Mouse (Mus musculus): Measurements from ENCODE around the gene Orc6. TPM values are rescaled to one million over a fixed set of nuclear protein-coding genes. Genes with fewer than 3 reads are reported as not detected.

Orc6 gene
- total RNA-seq (2021): 20.9 and 23.6 TPM in 2 replicates
- long read RNA-seq, transcript Orc6-201 (7 exons, 1,287 nt): major isoform, 14 of 20 reads
- long read RNA-seq, partial matches to known transcripts: 0 of 20 reads
- long read RNA-seq, other reads (novel, unspliced or antisense): 3 of 20 reads

DNA sequence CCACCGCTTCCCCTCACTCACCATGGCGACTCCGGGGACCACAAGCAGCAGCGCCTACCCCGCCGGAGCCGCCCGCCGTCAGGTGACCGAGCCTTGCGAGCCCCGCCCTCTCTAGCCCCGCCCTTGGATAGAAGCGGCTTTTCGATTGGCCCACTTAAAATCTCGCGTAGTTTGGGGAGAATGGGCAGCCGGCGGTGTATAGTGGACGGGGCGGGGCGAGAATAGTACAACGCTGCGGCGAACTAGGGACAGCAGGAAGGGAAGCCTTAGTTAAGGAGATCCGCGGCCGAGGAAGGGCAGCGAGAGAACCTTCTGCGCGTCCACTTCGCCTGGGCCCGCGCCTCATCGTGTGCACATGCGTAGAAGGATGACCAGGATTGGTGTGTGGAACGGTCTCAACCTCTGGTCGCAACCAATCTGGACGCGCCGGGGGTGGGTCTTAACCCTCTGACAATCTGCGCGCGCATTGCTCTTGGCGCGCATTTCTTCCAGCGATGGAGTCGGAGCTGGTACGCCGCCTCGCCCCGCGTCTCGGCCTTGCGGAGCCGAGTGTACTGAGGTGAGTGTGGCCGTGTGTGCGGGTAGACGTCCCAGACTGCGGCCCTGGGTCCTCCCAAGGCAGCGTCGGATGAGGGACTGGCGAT is at the start of gene Orc6, which contains the start of gene Vps35:
Gene Orc6 (plus strand): TSS at position 199 of the 644 bp plus-strand sequence.
Gene Vps35 (minus strand): TSS at position 369 of the 644 bp plus-strand sequence.
- DNase-seq: peak; percentile 96

DNA sequence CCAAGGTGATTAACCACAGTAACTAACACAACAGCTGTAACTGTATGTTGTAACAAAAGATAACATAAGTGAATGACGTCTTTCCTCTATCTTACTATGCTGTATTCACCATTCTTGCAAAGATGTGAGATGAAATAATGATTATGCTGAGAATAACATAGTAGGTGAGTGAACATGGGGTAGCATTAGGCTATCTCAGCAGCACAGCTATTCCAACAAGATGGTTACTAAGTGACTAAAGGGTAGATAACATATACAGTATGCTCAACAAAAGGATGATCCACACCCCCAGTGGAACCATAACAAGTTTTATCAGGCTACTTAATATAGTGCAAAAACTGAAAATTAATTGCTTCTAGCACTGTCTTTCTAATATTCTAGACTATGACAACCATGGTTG is 12.6 kb upstream of the Orc6 start:
- DNase-seq: no peak

DNA sequence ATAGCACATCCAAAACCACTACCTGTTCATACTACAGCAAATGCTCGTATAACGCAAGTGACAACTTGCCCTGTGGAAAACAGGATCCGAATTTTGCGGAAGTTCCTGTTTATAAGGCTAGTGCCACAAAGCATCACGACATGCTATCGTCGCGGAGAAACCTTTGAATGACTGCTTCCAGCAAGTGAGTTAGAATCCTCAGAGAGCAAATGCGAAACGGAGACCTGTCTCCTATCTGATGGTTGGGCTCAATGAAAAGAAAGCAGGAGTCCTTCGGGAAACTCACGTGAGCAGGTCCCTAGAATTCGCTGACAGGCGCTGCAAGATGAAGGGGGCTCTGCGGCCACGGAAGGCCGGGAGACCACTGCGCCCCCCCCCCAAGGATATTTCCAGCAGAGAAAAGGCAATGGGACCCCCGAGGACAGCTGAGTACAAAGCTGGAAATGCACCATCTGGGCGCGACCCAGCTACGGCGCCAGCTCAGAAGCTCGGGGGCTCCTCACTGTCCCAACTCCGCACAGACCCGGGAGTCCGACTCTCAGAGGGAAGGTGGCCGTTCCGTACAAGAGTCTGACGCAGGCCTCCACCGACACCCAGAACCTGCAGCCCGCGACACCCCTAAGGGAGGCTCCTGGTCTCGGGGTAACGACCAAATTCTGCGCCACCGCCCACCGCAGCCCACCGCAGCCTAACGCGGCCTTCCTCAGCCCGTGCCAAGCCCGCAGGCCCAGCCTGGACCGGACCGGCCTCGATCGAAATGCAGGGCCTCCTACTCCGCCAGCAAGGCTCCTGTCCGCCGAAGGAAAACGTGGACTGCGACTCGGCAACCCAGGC is 615 bp upstream of the Orc6 start:
- DNase-seq: no peak

DNA sequence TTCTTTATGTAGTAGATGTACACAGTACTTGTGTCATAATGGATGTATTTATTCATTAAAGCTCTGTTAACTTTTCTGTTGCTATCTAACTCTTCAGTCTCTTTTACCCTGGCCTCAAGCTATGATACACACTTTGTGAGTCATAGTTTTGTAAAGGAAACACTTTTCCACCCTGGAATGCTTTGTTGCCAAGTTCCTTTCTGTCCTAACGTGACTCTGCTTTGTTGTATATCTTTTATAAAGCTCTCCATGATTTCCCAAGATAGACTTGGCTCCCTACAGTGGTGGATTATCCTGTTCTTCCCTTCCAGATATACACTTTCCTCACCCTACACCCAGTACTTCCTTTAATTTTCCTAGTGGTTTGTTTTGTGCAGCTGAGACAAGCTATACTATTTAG is 2.5 kb downstream of the Orc6 start:
- DNase-seq: no peak

DNA sequence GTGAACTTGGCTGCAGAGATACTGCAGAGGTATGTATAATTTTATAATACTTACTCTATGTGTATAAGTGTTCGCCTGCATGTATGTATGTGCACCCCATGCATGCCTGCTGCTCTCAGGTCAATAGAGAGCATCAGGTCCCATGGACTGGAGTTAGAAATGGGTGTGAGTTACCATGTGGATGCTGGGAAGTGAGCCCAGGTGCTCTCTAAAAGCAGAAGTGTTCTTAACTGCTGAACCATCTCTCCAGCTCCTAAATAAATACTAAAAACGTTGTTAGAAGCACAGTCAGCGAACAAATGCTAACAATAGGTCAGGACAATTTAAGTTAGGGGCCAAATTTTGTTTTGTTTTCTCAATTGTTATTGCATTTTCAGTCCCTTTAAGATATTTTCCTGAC is 3.5 kb downstream of the Orc6 start:
- no peak for DNase-seq

DNA sequence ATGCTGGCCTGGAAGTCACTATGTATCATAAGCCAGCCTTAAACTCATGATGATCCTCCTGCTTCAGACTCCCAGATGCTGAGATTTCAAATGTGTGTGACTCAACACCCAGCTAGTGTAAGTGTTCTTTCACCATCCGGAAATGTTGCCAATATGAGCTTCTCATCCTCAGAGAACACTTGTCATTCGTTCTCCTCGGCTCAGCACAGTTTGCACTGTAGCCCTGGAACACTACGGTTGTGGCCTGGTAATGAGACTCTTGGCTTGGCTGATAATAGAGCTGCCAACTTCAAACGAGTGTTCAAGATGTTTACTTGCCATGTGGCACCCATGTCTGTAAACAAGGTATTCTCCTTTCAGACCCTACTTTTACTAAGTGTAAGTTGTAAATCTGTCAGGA is 4.1 kb downstream of the Orc6 start:
- no peak for DNase-seq

DNA sequence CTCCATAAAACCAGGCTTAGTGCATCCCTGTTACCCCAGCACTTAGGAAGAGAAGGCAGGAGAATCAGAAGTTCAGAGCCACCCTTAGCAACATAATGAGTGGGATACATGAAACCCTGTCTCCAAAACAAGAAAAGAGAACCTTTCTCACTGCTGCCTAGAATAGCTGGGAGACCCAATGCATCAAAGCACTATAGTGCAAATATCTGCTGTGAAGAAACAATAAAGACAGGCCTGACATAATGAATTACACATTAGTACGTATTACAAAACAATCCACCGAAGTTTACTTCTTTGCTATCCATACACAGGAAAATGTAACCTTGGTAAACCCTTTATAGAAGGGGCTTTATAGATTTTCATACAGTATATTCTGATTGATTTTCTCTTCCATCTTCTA is 9.1 kb downstream of the Orc6 start:
- no peak for DNase-seq

DNA sequence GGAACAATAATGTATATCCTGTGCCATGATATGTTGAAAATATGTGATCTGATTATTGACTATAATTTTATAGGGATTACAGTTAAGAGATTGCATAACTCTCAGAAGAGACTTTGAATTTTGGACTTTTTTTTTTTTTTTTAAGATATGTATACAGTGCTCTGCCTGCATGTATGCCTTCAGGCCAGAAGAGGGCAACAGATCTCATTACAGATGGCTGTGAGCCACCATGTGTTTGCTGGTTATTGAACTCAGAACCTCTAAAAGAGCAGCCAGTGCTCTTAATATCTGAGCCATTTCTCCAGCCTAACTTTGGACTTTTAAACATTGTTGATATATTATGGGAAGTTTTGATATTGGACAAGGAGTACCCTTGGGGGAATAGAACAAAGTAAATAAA is 12.3 kb downstream of the Orc6 start:
- peak; percentile 7 for DNase-seq

DNA sequence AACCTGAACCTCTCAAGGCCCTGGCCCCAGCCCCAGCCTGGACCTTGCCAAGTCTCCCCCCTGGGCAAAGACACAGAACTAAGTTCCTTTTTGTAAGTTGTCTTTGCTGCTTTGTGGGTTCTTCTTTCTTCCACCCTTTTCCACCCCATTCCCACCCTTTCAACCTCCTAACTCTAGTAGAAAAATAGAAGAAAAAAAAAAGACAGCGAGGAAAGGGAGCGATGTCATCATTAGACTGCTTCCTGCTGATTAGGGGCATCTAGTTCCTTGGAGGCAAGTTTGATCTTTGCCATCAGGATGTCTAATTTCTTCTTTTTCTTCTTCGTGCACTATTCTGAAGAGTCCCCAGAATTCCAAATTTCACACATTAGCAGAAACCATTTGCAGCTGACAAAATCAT is 13.6 kb downstream of the Orc6 start:
- DNase-seq: no peak

DNA sequence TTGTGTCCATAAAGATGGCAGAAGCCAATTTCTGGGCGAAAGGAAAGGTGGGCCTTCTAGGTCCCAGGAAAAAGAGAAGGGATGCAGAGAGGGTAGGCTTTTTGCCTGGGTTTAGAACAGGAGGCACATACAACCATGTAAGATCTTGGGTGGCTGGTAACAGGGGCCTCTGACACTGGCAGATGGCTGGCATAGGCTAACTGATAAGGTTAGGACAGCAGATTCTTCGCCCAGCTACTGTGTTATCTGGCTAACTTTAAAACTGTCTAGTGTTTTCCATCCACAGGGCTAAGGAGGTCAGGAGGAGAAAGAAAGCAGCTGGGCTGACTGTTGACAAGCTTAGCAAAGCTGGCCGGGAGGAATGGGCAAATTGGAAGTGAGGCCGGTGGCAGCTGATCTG is 19.1 kb downstream of the Orc6 start:
- DNase-seq: no peak

DNA sequence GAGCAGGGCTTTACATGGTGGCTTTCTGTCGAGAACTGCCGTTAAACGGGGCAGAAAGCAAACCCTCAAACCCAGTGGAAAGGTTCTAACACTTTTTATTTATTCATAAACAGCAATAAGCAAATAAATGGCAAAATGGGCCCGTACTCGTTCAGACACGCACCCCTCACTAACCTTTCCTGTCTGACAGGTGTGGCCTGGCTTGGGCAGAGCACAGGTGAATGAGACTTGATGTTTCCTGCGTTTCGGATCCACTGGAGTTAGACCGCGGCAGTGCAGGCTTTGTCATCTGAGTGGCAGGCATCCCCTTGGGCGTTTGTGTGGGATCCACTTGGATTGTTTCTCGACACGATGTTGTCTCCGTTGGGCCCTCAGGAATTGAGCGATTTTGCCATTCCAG is 22.5 kb downstream of the Orc6 start:
- DNase-seq: no peak

DNA sequence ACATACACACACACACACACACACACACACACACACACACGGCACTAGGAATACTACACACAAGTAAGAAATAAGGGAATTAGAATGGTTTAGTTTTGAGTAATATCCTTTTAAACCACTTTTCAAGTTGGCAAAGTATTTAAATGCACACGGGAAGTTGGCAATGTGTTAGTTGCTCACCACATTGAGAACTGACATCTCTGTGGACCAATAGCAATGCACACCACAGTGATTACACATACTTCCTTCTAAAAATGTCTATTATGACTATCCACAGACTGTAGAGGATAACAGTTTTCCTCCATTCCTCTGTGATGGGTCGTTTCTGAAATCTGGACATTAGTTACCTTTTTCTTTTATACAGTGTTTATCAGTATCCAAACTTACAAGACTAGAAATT is 23.7 kb downstream of the Orc6 start:
- DNase-seq: no peak

DNA sequence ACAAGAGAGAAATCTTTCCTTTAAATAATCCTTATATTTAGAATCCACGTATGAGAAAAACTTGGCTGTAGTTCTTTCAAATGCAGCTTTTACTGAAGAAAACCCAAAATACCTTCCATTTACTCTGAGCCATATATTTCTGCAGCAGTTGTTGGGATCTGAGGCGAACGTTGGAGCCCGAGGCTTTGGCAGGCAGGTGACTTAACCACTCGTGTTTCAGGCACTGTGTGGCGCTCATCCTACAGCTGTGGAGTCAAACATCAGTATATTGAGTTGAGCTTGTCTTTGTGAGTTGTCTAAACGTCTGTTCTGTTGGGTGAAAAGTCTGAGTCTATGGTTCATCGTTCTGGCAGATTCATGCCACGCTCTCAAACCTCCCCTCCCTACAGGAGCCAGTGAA is 27.6 kb downstream of the Orc6 start:
- DNase-seq: no peak

DNA sequence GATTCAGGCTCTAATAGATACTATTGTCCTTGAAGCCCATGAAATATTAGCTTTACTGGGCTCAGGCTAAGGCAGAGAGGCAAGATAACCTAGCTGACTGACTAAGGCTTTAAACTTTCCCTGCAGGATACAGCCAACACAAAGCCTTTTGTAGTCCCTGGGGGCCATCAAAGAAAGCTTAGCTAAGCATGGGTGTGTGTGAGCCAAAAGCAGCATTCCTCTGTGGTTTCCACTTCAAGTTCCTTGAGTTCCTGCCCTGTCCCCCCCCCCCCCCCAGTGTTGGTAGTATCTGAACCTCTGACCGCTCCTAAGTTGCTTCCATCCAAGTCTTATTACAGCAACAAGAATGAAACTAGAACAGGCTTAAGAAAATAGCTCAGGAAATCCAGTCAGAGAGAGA is 30.1 kb downstream of the Orc6 start:
- no peak for DNase-seq

DNA sequence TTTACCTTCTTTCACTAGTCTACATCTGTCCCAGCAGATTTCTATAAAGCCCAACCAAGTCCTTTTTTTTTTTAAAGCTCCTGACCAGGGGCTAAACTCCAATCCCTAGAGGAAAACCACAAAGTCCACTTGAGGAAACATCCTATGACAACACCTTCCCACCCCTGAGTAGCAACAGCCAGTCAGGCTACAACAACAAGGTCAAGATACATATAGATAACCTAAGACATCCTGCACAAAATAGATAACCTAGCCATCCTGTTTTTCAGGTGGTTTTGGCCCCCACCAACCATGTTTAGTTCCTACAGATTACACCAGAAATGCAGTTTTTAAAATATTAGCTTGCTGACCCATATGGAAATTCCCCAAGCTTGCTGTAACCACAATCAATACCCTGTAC is 35.7 kb downstream of the Orc6 start:
- no peak for DNase-seq

DNA sequence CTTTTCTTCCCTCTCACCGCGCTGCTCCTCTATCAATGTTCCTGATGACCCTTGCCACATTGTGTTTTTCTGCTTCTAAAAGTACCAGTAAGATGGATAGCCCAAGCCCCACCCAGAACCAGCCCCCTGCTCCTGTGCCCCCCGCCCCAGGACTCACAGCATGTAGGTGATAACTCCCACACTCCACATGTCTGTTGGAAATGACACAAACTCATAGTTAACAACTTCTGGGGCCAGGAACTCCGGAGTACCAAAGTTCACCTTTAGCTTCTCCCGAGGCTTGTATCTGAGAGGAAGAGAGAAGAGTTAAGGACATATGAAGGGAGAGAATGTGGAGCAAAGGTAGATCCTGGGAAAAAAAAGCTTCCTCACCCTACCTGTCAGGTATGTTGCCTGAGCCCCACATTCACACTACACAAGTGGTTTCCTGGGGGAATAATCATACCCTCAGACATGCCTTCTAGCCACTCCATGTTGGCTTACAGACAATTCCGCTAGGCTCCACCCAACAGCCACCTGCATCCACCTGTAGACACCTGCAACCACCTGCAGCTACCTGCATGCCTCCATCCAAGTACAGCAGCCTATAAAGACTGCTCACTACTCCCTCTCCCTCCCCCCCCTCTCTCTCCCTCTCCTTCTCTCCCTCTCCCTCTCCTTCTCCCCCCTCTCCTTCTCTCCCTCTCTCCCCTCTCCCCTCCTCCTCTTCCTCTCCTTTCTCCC is 36.9 kb downstream of the Orc6 start:
- DNase-seq: no peak

DNA sequence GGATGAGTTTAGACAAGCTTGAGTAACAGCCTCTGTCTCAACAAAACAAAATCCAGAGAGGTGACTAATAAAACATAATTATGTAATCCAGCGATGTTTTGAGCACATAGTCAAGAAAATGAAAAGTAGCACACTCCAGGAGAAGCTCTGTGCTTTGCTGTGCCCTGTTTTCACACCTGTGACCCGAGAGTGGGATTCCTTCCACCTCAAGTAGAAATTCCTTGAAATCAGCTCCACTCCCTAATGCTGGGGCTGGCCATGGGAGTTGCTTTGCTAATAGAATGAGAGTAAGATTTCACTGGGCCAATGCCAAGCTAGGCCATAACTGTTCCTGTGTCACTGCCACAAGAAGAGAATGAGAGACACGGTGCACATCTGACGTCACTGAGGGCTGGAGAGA is 38.2 kb downstream of the Orc6 start:
- DNase-seq: no peak

DNA sequence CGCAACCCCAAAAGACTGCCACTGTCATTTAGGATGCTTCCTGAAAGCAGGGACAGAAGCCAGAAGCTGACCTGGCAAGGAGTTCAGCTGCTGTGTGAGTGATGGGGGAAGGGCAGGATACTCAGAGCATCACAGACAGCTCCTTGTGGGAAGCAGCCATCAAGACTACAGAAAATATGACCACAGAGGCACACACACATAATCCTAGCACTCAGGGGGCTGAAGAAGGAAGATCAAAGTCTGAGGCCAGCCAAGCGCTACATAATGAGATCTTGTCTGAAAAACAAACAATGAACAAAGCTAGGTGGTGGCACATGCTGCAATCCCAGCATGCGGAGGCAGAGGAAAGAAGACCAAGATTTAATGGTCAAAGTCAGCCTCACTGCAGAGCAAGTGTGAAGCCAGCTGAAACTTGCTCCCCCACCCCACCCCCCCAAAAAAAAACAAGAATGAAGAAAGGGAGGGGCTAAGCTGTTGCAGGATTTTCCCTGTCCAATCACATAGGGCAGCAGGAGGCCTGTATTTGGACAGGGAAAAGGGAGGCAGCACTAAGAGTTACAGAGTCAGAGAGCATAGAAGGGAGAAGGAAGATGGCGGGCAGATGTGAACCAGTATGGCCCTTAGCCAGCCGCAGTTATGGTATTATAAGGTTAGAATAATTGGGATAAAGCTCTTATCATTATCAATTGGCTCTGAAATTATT is 40.6 kb downstream of the Orc6 start:
- no peak for DNase-seq

DNA sequence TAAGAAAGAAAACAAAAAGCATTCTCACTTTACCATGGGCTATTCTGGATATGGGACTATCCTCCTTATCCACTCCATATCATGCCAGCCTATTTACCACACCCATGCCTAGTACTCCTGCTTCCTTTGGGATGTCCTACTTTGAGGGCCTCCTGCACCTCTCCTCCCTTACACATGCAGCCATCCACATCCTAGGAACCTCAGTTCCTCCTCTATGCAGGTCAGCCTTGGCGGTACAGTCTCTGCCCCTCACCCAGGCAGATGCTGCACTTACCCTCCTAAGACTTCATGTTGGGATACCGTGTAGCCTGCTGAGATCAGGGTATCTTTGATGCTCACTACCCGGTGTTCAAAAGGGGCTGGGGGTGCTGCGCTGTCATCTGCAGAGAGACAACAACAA is 53.9 kb downstream of the Orc6 start:
- DNase-seq: no peak
